Mouse (Mus musculus) CH12.LX (cell line): ENCODE results near the gene Usp42. TPM values are rescaled to one million over a fixed set of nuclear protein-coding genes. Genes with fewer than 3 reads are reported as not detected.

ENCODE experiments used
- DNase-seq: peaks from one replicate; pipeline ENCODE4 v3.0.0-alpha.2; 2013; ENCODE audit errors: extremely low read depth
- H3K27ac ChIP-seq: 2 replicates; pipeline ENCODE4 v1.5.1; 2012; ENCODE audit warnings: low read depth, mild to moderate bottlenecking, control low read depth, moderate library complexity; ENCODE audit not compliant: insufficient read depth
- H3K27me3 ChIP-seq: replicated peaks from 2 replicates; pipeline ENCODE3; 2012; ENCODE audit warnings: inconsistent platforms
- H3K36me3 ChIP-seq, 2 experiments: replicated peaks in 1 of 2; 2 replicates each; pipeline versions ENCODE3 to v1.6.1; 2012; ENCODE audit warnings: inconsistent platforms in 1 of 2, low read length in 1 of 2, mild to moderate bottlenecking in 1 of 2, mixed read lengths in 1 of 2, moderate library complexity in 1 of 2; ENCODE audit not compliant: control insufficient read depth in 1 of 2, insufficient read depth in 1 of 2
- H3K4me1 ChIP-seq, 2 experiments: 2 replicates each; pipeline ENCODE4 v1.6.1; 2012; ENCODE audit warnings: inconsistent platforms in 1 of 2, moderate library complexity in 1 of 2; ENCODE audit not compliant: insufficient read depth in 2 of 2, control insufficient read depth in 1 of 2
- H3K4me2 ChIP-seq: 2 replicates; pipeline ENCODE4 v1.6.1; 2012; ENCODE audit warnings: low read depth, mild to moderate bottlenecking, control low read depth; ENCODE audit not compliant: poor library complexity, insufficient read depth, severe bottlenecking
- H3K4me3 ChIP-seq, 3 experiments: fragments of 150-350 bp in 1 of 3; sonication (generic) in 1 of 3; replicated peaks in 1 of 3; 2 replicates each; pipeline versions ENCODE3 to v1.5.1; 2011 to 2012; ENCODE audit warnings: low read depth in 2 of 3, low read length in 2 of 3, mild to moderate bottlenecking in 2 of 3, moderate library complexity in 2 of 3, control low read depth in 1 of 3, improper control_type of control experiment in 1 of 3, inconsistent platforms in 1 of 3, mixed read lengths in 1 of 3; ENCODE audit not compliant: poor library complexity in 1 of 3
- H3K79me2 ChIP-seq: replicated peaks from 2 replicates; pipeline ENCODE4 v1.6.1; 2012; ENCODE audit warnings: mild to moderate bottlenecking, moderate library complexity; ENCODE audit not compliant: control insufficient read depth, poor library complexity, insufficient read depth, severe bottlenecking; ENCODE audit errors: extremely low read depth
- H3K9ac ChIP-seq: 2 replicates; pipeline ENCODE4 v1.6.1; 2012; ENCODE audit warnings: low read depth, mild to moderate bottlenecking, control low read depth, moderate library complexity; ENCODE audit not compliant: insufficient read depth
- H3K9me3 ChIP-seq: replicated peaks from 2 replicates; pipeline ENCODE3; 2012; ENCODE audit warnings: low read length, inconsistent platforms, mixed read lengths
- BHLHE40 ChIP-seq: IDR thresholded peaks from 2 replicates; pipeline ENCODE4 v1.6.1; 2011; ENCODE audit warnings: mild to moderate bottlenecking, low read depth, low read length, improper control_type of control experiment
- CHD1 ChIP-seq: IDR thresholded peaks from 2 replicates; pipeline ENCODE4 v1.6.1; 2012; ENCODE audit warnings: low read depth, low read length, improper control_type of control experiment, inconsistent platforms
- CTCF ChIP-seq, 2 experiments: IDR thresholded peaks in 1 of 2; conservative IDR thresholded peaks in 1 of 2; 2 replicates each; pipeline ENCODE4 v1.5.1; 2011 to 2012; ENCODE audit warnings: low read depth in 2 of 2, low read length in 2 of 2, improper control_type of control experiment in 1 of 2, inconsistent platforms in 1 of 2, mild to moderate bottlenecking in 1 of 2, moderate library complexity in 1 of 2
- E2F4 ChIP-seq: IDR thresholded peaks from 2 replicates; pipeline ENCODE4 v1.6.1; 2011; ENCODE audit warnings: low read depth, low read length, improper control_type of control experiment; ENCODE audit not compliant: insufficient replicate concordance
- EP300 ChIP-seq: IDR thresholded peaks from 2 replicates; pipeline ENCODE4 v1.6.1; 2011; ENCODE audit warnings: low read length, improper control_type of control experiment
- GABPA ChIP-seq: IDR thresholded peaks from 2 replicates; pipeline ENCODE4 v1.6.1; 2012; ENCODE audit warnings: low read depth, low read length, improper control_type of control experiment, inconsistent platforms; ENCODE audit not compliant: insufficient replicate concordance
- HCFC1 ChIP-seq: IDR thresholded peaks from 2 replicates; pipeline ENCODE4 v1.6.1; 2012; ENCODE audit warnings: low read depth, mild to moderate bottlenecking, inconsistent platforms, low read length, improper control_type of control experiment
- KAT2A ChIP-seq: IDR thresholded peaks from 2 replicates; pipeline ENCODE4 v1.6.1; 2012; ENCODE audit warnings: low read length, improper control_type of control experiment, inconsistent platforms; ENCODE audit not compliant: insufficient replicate concordance
- MAFK ChIP-seq: IDR thresholded peaks from 2 replicates; pipeline ENCODE4 v1.6.1; 2011; ENCODE audit warnings: low read length, improper control_type of control experiment; ENCODE audit not compliant: insufficient replicate concordance
- MAX ChIP-seq: IDR thresholded peaks from 2 replicates; pipeline ENCODE4 v1.6.1; 2011; ENCODE audit warnings: low read length, improper control_type of control experiment
- MAZ ChIP-seq: IDR thresholded peaks from 2 replicates; pipeline ENCODE4 v1.6.1; 2012; ENCODE audit warnings: low read depth, mild to moderate bottlenecking, inconsistent platforms, low read length, improper control_type of control experiment, moderate library complexity
- MEF2A ChIP-seq: IDR thresholded peaks from 2 replicates; pipeline ENCODE4 v1.6.1; 2014; ENCODE audit warnings: low read depth, mild to moderate bottlenecking, inconsistent platforms, low read length, improper control_type of control experiment, borderline replicate concordance
- MXI1 ChIP-seq: IDR thresholded peaks from 2 replicates; pipeline ENCODE4 v1.6.1; 2011; ENCODE audit warnings: mild to moderate bottlenecking, low read depth, low read length, improper control_type of control experiment
- MYC ChIP-seq: IDR thresholded peaks from 2 replicates; pipeline ENCODE4 v1.6.1; 2011; ENCODE audit warnings: low read depth, mild to moderate bottlenecking, improper control_type of control experiment, low read length
- NELFE ChIP-seq: IDR thresholded peaks from 2 replicates; pipeline ENCODE4 v1.6.1; 2011; ENCODE audit warnings: low read depth, low read length, improper control_type of control experiment
- NRF1 ChIP-seq: IDR thresholded peaks from 2 replicates; pipeline ENCODE4 v1.6.1; 2014; ENCODE audit warnings: low read depth, mild to moderate bottlenecking, inconsistent platforms, low read length, improper control_type of control experiment, moderate library complexity
- POLR2A ChIP-seq: IDR thresholded peaks from 2 replicates; pipeline ENCODE4 v1.6.1; 2011; ENCODE audit warnings: low read depth, mild to moderate bottlenecking, improper control_type of control experiment, low read length
- POLR2AphosphoS2 ChIP-seq: IDR thresholded peaks from 2 replicates; pipeline ENCODE4 v1.6.1; 2011; ENCODE audit warnings: low read depth, low read length, improper control_type of control experiment
- RAD21 ChIP-seq: IDR thresholded peaks from 2 replicates; pipeline ENCODE4 v1.6.1; 2011; ENCODE audit warnings: low read depth, mild to moderate bottlenecking, low read length, improper control_type of control experiment, moderate library complexity
- RCOR1 ChIP-seq: conservative IDR thresholded peaks from 2 replicates; pipeline ENCODE4 v1.6.1; 2012; ENCODE audit warnings: low read depth, mild to moderate bottlenecking, inconsistent platforms, low read length, improper control_type of control experiment
- SMC3 ChIP-seq: IDR thresholded peaks from 2 replicates; pipeline ENCODE4 v1.6.1; 2011; ENCODE audit warnings: low read depth, low read length, improper control_type of control experiment
- TBP ChIP-seq: conservative IDR thresholded peaks from 2 replicates; pipeline ENCODE4 v1.6.1; 2011; ENCODE audit warnings: low read depth, low read length, improper control_type of control experiment
- TCF12 ChIP-seq: IDR thresholded peaks from 2 replicates; pipeline ENCODE4 v1.6.1; 2014; ENCODE audit warnings: low read depth, mild to moderate bottlenecking, inconsistent platforms, low read length, improper control_type of control experiment
- UBTF ChIP-seq: IDR thresholded peaks from 2 replicates; pipeline ENCODE4 v1.6.1; 2012; ENCODE audit warnings: low read depth, mild to moderate bottlenecking, inconsistent platforms, low read length, improper control_type of control experiment, moderate library complexity
- USF1 ChIP-seq: IDR thresholded peaks from 2 replicates; pipeline ENCODE4 v1.6.1; 2014; ENCODE audit warnings: low read depth, mild to moderate bottlenecking, inconsistent platforms, low read length, improper control_type of control experiment
- USF2 ChIP-seq: conservative IDR thresholded peaks from 2 replicates; pipeline ENCODE4 v1.6.1; 2011; ENCODE audit warnings: low read depth, low read length, improper control_type of control experiment
- ZC3H11A ChIP-seq: IDR thresholded peaks from 2 replicates; pipeline ENCODE4 v1.6.1; 2012; ENCODE audit warnings: low read depth, mild to moderate bottlenecking, inconsistent platforms, low read length, improper control_type of control experiment
- ZKSCAN1 ChIP-seq: IDR thresholded peaks from 2 replicates; pipeline ENCODE4 v1.6.1; 2012; ENCODE audit warnings: low read depth, inconsistent platforms, low read length, improper control_type of control experiment, borderline replicate concordance
- ZMIZ1 ChIP-seq: IDR thresholded peaks from 2 replicates; pipeline ENCODE4 v1.6.1; 2012; ENCODE audit warnings: low read depth, mild to moderate bottlenecking, inconsistent platforms, low read length, improper control_type of control experiment
- dilution Hi-C: fragments of 300-500 bp; cut with MboI; formaldehyde crosslinking; loops from 2 replicates; pipeline ENCODE4 v1.14.3; 2020; ENCODE audit warnings: low sequenced_read_pairs; ENCODE audit not compliant: extremely low pct_unique_long_range_greater_than_20kb, extremely low pct_ligation_motif_present
- in situ Hi-C: fragments of 300-500 bp; cut with MboI; formaldehyde crosslinking; loops from 3 replicates; pipeline ENCODE4 v1.14.3; 2019; ENCODE audit warnings: low sequenced_read_pairs, low pct_ligation_motif_present, low pct_unique_long_range_greater_than_20kb, mixed read lengths
- polyA plus RNA-seq: library from polyadenylated mRNA; unstranded; fragments of >175 nt; gene quantifications from 2 replicates; pipeline ENCODE4 v1.2.1, GENCODE M21; 2012; ENCODE audit warnings: low read depth; ENCODE audit not compliant: insufficient read length
- total RNA-seq, 2 experiments: library from RNA; depleted of rRNA; stranded (reverse); fragments of 300-350 nt in 1 of 2; fragments of >200 nt in 1 of 2; gene quantifications; 2 replicates each; pipeline ENCODE4 v1.2.3; 2012 to 2014

Gene Usp42
- total and polyA plus RNA-seq, 3 experiments: 4.3 to 14.6 (median 7.1) TPM

DNA sequence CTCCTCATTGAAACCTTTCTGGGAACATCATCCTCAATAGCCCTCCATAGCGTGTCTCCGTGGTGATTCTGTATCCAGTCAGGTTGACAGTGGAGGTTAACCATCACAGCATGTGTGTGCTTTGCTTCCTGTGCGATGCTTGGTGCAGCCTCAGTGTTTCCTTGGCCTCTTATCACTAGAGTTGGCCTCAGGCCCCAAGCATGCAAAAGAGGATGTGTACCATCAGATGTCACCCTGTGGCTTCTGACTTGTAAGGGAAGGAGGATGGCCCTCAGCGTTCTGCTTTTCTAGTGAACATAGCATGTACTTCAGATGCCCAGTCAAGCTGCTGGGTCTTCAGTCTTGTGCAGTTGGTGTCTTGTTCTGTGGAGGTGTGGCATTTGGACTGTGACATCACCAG, 33.6 kb downstream of the Usp42 start:
- no peaks in the 10 kb centered on the region for H3K79me2 ChIP-seq
- H3K36me3 ChIP-seq: peaks cover 0 to 32% of the 10 kb centered on the region in 2 experiments
- in situ Hi-C loops (loop anchor here (10.0 kb wide), 1 partner anchor 74 kb away; the partner anchor contains the start of gene Cyth3), dilution Hi-C loops (no loop called here)
- H3K4me1 ChIP-seq: peaks cover 0 to 25% of the 10 kb centered on the region in 2 experiments; a peak in 2 of 4 replicates
- H3K27ac ChIP-seq: no peak overlapping the region
- no peaks in the 10 kb centered on the region for H3K9me3 ChIP-seq
- H3K4me3 ChIP-seq: no peak overlapping the region
- no peak for TF ChIP-seq MAZ
- TF ChIP-seq KAT2A: no peak
- no peak for TF ChIP-seq GABPA
- no peak for TF ChIP-seq CTCF (conservative IDR thresholded peaks at IDR 0.05 in 1 of 2, IDR thresholded peaks at IDR 0.05 in 1 of 2; ENCODE audit: low read depth in 2 of 2, low read length in 2 of 2)
- no peaks in the 10 kb centered on the region for H3K27me3 ChIP-seq
- H3K9ac ChIP-seq: no peak overlapping the region
- H3K4me2 ChIP-seq: no peak overlapping the region
- peak; percentile 39 for DNase-seq

DNA sequence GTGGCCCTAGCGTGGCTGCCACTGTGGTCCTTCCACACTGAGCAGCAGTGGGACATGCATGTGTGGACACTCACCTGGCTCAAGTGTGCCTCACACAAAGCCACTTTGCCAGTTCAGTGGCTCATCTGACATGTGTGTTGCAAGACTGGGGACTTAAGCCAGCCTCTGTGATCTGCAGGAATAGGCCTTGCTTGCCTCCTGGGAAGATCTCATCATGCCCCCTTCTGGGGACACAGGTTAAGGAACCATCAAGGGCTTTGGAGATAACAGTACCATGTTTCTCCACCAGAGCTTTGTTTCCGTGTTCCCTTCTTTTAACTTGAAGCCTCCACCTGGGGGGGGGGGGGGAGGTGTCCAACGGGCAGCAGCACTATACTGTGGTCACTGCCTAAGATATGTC, 35.8 kb downstream of the Usp42 start:
- peaks cover 0 to 25% of the 10 kb centered on the region in 2 experiments; a peak in 2 of 4 replicates for H3K4me1 ChIP-seq
- dilution Hi-C loops: no loop called here
- H3K27ac ChIP-seq: no peak overlapping the region

DNA sequence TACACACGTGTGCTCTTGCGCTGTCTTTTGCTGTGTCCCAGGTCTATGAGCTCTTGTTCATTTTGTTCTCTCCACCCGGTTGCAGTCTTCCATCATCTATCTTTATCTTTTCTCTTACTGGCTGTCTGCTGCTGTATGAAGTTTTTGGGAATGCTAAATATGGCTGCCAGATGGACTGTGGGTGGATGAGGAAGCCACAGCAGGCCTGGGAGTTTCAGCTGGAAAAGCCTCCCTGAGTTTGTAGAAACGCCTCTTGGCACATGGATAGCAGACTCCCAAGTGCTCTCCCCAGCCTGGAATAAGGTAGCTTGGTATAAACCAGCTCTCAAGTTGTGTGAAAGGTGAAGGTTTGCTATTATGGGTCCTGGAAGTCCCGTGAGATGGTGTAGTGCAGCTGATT, 41.2 kb downstream of the Usp42 start:
- no peak for DNase-seq
- TF ChIP-seq EP300: no peak
- TF ChIP-seq POLR2A: no peak
- TF ChIP-seq HCFC1: no peak
- TF ChIP-seq TBP: no peak
- no peak for TF ChIP-seq TCF12
- TF ChIP-seq ZKSCAN1: no peak
- no peak for TF ChIP-seq CTCF (conservative IDR thresholded peaks at IDR 0.05 in 1 of 2, IDR thresholded peaks at IDR 0.05 in 1 of 2; ENCODE audit: low read depth in 2 of 2, low read length in 2 of 2)
- TF ChIP-seq MAZ: no peak
- TF ChIP-seq MYC: no peak
- TF ChIP-seq SMC3: no peak
- no peak for TF ChIP-seq USF2
- no peak for TF ChIP-seq ZC3H11A
- TF ChIP-seq GABPA: no peak
- TF ChIP-seq MXI1: no peak
- TF ChIP-seq RCOR1: no peak
- TF ChIP-seq BHLHE40: no peak
- no peak for TF ChIP-seq CHD1
- dilution Hi-C loops (no loop called here), in situ Hi-C loops (loop anchor here (10.0 kb wide), 1 partner anchor 66 kb away; the partner anchor contains the start of gene Cyth3)
- Histone ChIP-seq H3K4me1 (no peaks in the 10 kb centered on the region), H3K27me3 (no peaks in the 10 kb centered on the region), H3K4me3 (no peak overlapping the region), H3K36me3 (peaks cover 0 to 19% of the 10 kb centered on the region in 2 experiments), H3K27ac (no peak overlapping the region), H3K79me2 (no peaks in the 10 kb centered on the region), H3K9ac (no peak overlapping the region), H3K9me3 (no peaks in the 10 kb centered on the region), H3K4me2 (no peak overlapping the region)

More for the DNA sequence above, 35.8 kb downstream of the Usp42 start:
- TF ChIP-seq RAD21: peak; percentile 28
- no peak for TF ChIP-seq NELFE
- no peak for TF ChIP-seq ZC3H11A
- no peak for TF ChIP-seq ZMIZ1
- no peak for TF ChIP-seq GABPA
- no peak for TF ChIP-seq TCF12
- peak; percentile 44 for TF ChIP-seq SMC3
- TF ChIP-seq UBTF: no peak
- TF ChIP-seq EP300: no peak
- peak in 1 of 2 experiments; percentile 53; a peak in 2 of 4 replicates for TF ChIP-seq CTCF (conservative IDR thresholded peaks at IDR 0.05 in 1 of 2, IDR thresholded peaks at IDR 0.05 in 1 of 2; ENCODE audit: low read depth in 2 of 2, low read length in 2 of 2)
- TF ChIP-seq MAX: no peak
- TF ChIP-seq POLR2AphosphoS2: no peak
- TF ChIP-seq E2F4: no peak
- TF ChIP-seq MAZ: no peak
- no peak for TF ChIP-seq NRF1
- TF ChIP-seq MEF2A: no peak
- no peak for TF ChIP-seq USF1
- no peak for TF ChIP-seq MYC
- no peak for TF ChIP-seq MAFK
- Histone ChIP-seq H3K9me3 (no peaks in the 10 kb centered on the region), H3K4me3 (no peak overlapping the region), H3K9ac (no peak overlapping the region), H3K79me2 (no peaks in the 10 kb centered on the region), H3K4me2 (no peak overlapping the region), H3K27me3 (no peaks in the 10 kb centered on the region), H3K36me3 (peaks cover 0 to 27% of the 10 kb centered on the region in 2 experiments)
- in situ Hi-C loops: loop anchor here (10.0 kb wide), 1 partner anchor 72 kb away; the partner anchor contains the start of gene Cyth3
- DNase-seq: peak; percentile 35
